Mouse (Mus musculus) frontal cortex, adult (tissue): ENCODE data around the gene Tctex1d4.

Experiments
- ATAC-seq: cut with Nextera tagmentation; 2 replicates; pipeline ENCODE4 v1.9.2; 2017; ENCODE audit warnings: mild to moderate bottlenecking, moderate library complexity, mixed read lengths; ENCODE audit not compliant: low TSS enrichment

The Tctex1d4 gene

GRCm38 (mm10) chr4:117126675-117127290, at the start of gene Tctex1d4:
Gene Tctex1d4 (plus strand): TSS chr4:117126794.
- no peak for ATAC-seq

- no peak for ATAC-seq
These were observed 38.5 kb upstream of the Tctex1d4 start for GRCm38 (mm10) chr4:117087948-117088640.

GRCm38 (mm10) chr4:117090586-117090985, 36.0 kb upstream of the Tctex1d4 start:
- ATAC-seq = no peak

- ATAC-seq = no peak
These were observed 31.8 kb upstream of the Tctex1d4 start for GRCm38 (mm10) chr4:117094626-117095361.

GRCm38 (mm10) chr4:117095551-117096452, 30.8 kb upstream of the Tctex1d4 start, which contains the start of gene Ptch2:
Gene Ptch2 (plus strand): TSS chr4:117096075.
- peak; percentile 41; the same call in 1 of the 2 replicates for ATAC-seq

GRCm38 (mm10) chr4:117096666-117097065, 29.9 kb upstream of the Tctex1d4 start:
- ATAC-seq = no peak

DNA sequence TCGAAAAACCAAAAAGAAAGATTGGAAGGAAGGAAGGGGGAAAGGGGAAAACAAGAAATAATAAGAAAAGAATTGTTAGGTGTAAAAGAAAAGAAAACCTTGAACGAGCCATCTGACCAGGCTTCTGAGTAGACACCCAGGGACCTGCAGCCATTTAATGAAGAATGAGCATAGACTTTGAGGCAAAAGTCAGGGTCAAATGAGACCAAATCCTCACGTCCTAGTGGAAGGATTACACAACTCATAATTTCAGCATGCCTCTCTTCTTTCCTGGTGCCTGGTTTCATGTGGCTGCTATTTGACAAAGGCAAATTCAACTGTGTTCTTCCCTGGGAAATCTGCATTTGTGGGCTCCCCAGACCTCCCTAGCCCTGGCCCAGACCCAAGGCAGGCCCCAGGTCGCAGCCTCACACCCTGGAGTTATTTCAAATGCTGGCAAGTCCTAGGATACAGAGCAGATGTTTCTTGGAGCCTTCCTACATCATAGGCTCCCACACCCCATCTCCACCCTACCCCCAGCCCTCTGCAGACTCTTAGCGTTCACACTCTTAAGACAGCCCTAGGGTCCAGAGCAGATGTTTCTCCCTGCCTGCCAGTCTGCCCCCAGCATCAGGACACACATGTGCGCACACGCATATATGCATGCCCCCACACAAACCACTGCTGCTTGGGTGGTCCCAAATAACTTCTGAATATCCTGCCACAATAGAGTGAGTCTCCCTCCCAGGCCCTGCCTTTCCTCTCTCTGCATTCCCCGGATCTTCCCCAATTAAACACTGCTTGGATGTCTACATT, 28.4 kb upstream of the Tctex1d4 start:
- ATAC-seq = no peak

GRCm38 (mm10) chr4:117098764-117099036, 27.9 kb upstream of the Tctex1d4 start:
- ATAC-seq = no peak

DNA sequence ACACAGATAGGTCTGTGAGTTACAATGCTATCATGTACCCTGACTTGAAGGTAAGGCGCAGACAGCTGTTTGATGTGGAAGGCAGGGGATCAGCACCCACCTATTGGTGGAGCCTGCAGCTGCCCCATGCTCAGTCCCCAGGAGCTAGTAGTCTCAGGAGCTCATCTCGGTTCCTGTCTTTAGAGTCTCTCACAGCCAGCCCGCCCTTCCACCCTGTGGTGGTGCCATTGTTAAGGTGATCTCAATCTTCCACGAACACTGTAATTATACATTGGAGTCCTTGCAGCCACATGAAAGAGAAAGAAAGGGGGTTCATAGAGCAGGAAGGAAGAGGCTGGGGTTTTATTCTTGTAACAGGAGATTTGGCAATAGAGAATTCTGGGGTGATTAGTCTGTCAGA, 26.6 kb upstream of the Tctex1d4 start:
- no peak for ATAC-seq

DNA sequence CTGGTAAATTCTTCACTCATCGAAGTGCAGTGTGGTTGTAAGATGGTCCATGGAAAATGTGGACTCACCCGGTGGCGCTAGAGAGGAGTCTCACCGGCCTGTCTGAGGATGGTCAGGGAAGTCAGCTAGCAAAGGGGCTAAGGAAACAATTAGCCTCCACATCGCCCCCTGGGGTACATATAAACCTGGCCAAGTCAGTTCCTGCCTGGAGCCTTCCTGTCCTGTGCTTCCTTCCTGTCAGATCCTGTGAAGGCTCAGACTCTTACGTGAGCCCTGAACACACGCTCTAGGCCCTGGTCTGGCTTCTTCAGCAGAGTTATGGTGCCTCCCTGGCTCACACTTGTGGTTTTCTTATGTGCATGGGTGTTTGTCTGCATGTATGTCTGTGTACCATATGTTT, 25.4 kb upstream of the Tctex1d4 start:
- no peak for ATAC-seq

- no peak for ATAC-seq
These were observed 21.9 kb upstream of the Tctex1d4 start for GRCm38 (mm10) chr4:117104672-117105071.

DNA sequence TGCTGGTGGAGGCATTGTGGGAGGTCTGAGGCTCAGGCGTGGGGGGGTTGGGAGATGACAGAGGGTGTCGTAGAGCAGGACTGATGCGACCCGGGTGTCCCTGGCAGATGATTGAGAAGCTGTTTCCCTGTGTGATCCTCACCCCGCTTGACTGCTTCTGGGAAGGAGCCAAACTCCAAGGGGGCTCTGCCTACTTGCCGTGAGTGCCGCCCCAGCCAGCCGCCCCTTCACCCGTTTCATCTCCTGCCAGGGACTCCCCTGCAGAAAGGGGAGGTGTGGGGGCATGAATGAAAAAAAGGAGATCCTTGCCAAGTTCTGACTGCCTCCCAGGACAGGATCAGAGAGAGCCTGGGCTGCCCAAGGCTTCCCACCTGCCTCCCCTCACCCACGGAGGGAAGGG, 21.5 kb upstream of the Tctex1d4 start:
- ATAC-seq = no peak

DNA sequence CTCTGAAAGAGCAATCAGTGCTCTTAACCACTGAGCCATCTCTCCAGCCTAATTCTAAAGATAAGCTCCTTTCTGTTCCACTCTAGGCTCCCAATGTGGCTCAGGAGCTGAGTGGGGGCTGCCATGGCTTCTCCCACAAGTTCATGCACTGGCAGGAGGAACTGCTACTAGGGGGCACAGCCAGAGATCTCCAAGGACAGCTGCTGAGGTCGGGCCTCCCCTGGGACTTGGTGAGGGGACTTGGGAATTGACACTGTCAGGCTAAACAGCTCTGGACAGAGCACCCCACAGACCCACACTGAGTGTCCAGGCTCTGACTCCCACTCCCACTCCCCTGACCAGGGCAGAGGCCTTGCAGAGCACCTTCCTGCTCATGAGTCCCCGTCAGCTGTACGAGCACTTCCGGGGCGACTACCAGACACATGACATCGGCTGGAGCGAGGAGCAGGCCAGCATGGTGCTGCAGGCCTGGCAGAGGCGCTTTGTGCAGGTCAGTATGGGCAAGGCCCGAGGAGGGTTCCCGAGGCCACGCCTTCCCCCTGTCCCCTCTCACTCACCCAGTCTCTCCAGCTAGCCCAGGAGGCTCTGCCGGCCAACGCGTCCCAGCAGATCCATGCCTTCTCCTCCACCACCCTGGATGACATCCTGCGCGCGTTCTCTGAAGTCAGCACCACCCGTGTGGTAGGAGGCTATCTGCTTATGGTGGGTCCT, 18.6 kb upstream of the Tctex1d4 start:
- no peak for ATAC-seq

DNA sequence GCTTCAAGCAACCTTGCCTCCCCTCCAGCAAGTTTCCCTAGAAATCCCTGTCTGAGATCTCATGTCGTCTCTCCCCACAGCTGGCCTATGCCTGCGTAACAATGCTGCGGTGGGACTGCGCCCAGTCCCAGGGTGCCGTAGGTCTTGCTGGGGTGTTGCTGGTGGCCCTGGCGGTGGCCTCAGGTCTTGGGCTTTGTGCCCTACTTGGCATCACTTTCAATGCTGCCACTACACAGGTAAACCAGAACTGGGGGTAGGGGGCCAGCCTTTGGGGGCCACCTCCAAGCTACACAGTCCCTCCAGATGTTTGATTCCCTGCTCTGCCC, 18.1 kb upstream of the Tctex1d4 start:
- ATAC-seq = no peak

DNA sequence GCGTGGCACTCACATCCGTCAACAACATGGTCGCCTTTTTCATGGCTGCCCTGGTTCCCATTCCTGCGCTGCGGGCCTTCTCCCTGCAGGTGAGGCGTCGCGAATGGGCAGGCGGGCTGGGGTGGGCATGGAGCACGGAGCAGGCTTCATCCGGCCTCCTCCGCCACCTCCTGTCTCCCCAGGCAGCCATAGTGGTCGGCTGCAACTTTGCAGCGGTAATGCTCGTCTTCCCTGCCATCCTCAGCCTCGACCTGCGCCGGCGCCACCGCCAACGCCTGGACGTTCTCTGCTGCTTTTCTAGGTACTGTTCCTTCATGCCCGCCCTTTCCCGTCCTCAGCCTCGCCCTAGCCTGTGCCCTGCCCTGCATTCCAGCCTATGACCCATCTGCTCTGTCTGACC, 17.3 kb upstream of the Tctex1d4 start:
- ATAC-seq = no peak

DNA sequence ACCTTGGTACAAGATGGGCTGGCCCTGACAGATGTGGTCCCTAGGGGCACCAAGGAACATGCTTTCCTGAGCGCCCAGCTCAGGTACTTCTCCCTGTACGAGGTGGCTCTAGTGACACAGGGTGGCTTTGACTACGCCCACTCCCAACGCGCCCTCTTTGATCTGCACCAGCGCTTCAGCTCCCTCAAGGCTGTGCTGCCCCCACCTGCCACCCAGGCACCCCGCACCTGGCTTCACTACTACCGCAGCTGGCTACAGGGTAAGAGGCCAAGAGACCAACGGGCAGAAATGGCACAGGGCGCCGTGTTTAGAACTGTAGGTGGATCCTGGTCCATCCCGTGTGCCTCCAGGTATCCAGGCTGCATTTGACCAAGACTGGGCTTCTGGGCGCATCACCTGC, 16.3 kb upstream of the Tctex1d4 start:
- no peak for ATAC-seq

DNA sequence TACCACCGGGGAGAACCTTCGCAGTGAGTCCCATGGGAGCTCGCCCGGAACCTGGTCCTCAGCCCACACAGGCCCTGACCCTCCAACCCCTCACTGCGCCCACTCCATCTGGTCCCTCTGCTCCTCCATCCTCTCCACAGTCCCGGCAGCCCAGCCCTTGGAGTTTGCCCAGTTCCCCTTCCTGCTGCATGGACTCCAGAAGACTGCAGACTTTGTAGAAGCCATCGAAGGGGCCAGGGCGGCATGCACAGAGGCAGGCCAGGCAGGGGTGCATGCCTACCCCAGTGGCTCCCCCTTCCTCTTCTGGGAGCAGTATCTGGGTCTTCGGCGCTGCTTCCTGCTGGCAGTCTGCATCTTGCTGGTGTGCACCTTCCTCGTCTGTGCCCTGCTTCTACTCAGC, 15.6 kb upstream of the Tctex1d4 start:
- ATAC-seq = no peak

- ATAC-seq = no peak
These were observed 13.4 kb upstream of the Tctex1d4 start for GRCm38 (mm10) chr4:117113237-117113636.

DNA sequence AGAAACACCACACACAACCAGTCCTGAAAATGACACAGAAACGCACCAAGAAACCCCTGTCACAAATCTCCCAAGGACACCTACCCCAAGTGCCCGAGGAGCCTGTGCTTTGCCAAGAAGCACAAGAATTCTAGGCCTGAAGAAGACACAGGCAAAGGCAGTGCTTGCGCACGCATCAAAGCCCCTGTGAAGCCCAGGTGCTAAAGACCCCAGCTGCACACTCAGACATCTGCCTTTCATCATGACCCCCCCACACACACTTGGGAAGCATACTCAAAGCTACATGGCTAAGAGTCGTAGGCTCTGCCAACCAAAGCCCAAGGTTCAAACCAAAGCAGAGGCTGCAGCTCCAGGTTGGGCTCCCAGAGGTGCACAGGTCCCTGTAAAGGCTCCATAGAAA, 11.0 kb upstream of the Tctex1d4 start:
- no peak for ATAC-seq

- no peak for ATAC-seq
These were observed 8.7 kb upstream of the Tctex1d4 start for GRCm38 (mm10) chr4:117117931-117118330.

DNA sequence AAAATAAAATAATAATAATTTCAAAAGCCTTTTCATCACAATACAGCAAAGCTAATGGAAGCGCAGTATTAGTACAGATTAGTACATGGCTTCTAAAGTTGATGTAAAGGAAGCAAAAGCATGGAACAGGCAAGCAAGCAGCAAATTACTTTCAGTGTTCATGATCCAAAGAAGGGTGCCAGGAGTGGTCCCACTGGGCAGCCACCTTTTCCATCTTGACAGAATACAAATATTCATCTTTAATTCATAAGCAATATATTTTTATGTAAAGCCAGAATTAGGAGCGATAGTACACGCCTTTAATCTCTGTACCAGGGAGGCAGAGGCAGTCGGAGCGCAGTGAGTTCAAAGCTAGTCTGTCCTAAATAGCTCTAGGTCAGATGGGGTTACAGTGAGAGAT, 7.0 kb upstream of the Tctex1d4 start:
- no peak for ATAC-seq
